Mouse (Mus musculus): ENCODE measurements around the gene Alad.
"Not testable (repeated sequence)": the region's sequence is repeated elsewhere in the genome, so short reads cannot be mapped to it uniquely, and the experiment has no call there.

The Alad gene

DNA sequence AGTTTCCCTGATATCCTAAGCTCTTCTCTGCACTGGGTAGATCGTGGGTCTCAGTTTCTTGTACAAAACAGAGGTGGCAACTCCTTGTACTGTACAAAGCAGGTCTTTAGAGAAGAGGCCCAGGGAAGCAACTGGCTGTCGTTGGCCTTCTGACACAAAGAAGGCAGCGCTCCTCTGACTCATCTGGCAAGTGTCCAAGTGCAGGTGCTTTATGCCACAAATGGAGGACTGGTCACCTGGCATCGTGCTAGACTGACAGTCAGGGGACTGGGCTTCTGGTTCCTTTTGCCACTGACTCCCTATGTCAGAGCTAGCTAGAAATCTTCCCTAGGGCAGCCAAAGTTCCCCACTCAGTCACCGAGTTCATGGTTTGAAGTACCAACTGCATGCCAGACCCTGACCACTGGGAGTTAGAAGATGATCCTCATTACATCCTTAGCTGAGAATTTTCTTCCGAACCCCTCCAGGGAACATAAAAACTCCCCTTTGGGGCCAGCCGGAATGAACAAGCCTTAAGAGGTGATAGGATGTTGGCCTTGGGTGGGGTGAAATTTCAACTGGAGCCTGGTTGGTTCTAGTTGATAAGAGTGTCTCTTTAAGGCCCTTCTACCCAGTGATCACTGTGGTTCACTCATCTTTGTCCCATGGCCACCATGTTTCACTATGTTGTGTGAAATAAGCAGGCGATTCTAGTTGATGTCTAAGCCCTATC, 34.1 kb downstream of the Alad start:
- DNase-seq, result peak; percentile 67 to 74

DNA sequence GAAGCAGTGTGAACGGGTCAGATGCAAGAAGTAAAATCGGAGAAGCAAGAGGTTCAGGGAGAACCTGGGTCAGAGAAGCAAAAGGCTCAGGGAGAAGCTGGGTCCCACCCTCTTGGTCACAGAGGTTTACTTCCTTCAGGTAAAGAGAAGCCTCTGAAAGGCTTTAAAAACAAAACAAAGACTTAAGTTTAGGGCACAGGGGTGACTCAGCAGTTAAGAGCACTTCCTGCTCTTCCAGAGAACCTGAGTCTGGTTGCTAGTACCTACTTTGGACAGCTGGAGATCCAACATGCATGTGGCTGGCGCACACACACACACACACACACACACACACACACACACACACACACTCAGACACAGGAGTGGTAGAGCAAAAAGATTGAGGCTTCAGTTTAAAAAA, 34.8 kb downstream of the Alad start:
- no peak for DNase-seq

DNA sequence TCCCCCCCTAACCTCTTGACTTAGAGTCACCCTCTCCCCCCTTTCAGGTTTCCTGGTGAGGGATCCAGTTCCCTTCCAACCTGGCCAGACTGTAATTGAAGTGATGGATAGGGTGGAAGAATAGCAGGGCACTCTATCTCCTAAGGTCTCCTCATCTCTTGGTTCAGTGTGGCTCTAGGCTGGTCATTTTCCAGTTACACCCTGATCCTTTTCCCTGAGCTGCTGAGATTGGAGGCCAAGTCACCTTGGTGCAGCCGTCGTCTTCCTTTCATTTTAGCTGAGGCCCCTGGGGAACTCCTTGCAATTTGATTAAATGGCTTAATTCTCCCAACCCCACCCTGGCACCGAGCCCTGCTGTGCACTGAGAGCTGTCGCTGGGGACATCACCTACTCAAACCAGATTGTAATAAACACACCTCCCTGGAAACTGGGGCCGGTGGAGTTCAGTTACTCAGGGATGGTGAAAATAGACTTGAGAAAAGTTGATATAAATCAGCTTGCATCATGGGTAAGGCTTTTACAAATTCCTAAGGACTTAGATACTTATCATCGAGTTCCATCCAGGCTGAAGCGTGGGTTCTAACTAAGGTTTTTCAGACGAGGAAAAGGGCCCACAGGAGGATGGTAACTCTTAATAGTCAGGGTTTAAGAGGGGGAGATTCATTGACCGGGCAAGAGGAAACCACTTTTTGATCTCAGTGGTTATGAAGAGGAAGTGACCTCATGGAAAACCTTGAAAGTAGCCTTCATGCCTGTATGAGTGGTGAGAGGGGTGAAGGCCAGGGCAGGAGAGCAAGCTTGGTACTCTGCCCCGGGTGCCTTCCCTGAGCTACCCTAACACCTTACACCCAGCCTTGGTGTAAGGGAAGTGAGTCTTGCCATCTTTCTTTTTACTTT, 38.8 kb downstream of the Alad start:
- no peak for DNase-seq

DNA sequence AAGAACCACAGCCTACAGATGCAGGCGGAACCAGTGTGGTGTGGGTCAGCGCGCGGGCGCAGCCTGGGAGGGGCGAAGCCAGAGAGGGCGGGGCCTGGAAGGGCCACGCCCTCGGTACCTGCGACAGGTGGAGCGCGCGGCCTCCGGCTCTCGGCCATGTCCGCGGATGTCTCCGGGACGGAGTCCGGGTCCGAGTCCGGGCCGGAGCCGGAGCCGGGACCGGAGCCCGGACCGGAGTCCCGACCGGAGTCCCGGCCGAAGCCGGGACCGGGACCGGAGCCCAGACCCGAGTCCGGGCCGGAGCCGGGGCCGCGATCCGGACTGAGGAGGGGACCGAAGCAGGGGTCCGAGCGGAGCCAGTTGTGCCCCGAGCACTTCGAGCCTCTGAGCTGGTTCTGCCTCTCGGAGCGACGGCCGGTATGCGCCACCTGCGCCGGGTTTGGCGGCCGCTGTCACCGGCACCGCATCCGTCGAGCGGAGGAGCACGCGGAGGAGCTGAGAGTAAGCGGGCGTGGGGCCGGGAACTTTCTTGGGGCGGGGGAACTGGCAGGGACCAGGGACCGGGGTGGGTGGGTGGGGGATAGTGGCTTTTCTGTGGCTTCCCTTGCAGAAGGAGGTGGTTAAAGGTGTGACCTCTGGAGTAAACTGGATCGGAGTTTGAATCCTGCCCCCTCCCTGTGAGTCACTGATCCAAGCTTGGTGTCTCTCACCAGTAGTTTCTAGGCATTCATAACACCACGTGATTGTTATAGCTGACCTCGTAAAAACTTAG, 39.6 kb downstream of the Alad start, which contains the start of gene Bspry:
TSS of gene Bspry (plus strand) at position 117 of the 772 bp plus-strand sequence.
- DNase-seq, result peak; percentile 62 to 76

DNA sequence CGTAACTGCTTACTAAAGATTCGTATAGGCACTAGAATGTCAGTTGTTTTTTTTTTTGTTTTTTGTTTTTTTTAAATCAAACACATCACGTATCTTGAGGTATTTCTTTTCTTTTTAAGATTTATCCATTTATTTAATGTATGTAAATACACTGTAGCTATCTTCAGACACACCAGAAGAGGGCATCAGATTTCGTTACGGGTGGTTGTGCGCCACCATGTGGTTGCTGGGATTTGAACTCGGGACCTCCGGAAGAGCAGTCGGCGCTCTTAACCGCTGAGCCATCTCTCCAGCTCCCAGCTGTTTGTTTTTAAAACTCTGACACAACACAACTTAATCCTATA, 40.2 kb downstream of the Alad start:
- DNase-seq, result not testable (repeated sequence)

DNA sequence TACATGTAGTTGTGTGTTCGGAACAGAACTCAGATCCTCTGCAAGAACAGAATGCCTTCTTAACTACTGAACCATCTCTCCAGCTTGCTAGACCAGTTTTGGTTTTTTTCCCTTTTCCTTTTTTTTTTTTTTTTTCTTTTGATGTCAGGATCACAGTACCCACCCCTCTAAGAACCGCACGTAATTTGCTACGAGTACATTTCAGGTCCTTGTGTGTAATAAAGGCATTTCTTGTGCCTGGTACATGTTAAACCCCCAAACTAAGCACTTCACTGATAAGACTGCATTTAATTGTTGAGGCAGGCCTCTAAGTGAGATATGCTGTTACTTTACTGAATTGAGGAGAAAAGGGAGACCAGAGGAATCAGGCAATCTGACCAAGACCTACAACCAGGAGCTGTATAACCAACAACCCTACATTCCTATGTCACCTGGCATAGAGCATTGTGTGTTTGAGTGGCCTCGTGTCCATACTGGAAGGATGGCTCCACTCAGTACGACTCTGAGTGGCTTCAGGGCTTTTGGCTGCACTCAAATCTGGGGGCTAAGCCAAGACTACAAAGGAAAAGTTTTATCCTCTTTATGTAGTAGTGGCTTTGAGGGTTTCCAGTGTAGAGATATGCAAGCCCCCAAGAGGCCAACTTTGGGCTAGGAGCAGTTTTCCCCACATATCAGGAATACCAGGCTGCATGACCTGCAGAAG, 42.0 kb downstream of the Alad start:
- DNase-seq, result no peak

DNA sequence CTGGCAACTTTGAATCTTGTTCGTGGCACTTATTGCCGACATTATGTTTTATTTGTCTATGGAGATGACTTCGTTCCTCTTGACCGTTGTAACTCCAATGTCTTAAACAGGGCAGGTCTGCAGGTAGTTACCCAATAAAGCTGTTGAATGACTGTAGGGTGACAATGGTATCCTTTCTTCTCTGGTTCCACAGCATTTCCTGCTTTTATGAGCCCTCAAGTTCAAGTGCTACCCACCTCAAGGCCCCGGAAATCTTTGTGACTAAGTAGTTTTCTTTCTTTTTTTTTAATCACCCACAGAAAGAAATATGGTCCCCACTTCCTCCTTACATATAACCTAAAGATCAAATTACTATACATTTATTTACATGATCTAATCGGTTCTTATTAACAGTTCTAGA, 43.9 kb downstream of the Alad start:
- DNase-seq, result no peak

DNA sequence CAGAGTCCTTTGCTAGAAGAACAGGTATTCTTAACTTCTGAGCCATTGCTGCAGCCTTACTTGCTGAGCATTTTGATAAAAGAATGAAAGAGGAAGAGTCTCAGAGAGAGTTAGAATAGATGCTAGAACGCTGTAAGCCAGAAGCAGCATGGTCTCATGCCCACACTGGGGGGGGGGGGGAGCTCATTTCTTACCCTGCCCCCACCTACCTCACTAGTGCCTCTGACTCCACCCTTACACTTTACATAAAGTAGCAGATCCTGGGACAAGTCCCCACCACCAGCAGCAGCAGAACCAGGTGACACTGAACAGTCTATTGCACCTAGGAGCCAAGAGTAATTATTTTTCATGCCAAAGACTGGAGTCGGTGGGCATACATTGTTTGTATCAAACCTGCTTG, 44.6 kb downstream of the Alad start:
- no peak for DNase-seq

DNA sequence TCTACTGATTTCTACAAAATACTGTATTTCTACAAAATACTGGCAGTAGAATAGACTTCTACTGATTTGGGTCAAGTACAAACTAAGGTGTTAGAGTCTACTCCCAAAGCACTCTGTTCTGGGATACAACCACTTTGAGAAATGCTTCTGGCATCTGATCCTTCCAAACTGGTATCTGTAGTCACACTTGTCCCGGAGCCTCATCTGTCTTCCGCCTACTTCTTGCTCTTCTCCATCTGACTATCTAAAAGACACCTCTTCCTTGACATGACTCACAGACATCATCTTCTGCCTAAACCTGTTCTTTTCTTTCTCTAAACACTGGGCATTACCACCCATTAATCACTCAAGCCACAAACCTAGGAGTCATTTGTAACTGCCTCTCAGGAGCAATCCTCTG, 47.6 kb downstream of the Alad start:
- no peak for DNase-seq

DNA sequence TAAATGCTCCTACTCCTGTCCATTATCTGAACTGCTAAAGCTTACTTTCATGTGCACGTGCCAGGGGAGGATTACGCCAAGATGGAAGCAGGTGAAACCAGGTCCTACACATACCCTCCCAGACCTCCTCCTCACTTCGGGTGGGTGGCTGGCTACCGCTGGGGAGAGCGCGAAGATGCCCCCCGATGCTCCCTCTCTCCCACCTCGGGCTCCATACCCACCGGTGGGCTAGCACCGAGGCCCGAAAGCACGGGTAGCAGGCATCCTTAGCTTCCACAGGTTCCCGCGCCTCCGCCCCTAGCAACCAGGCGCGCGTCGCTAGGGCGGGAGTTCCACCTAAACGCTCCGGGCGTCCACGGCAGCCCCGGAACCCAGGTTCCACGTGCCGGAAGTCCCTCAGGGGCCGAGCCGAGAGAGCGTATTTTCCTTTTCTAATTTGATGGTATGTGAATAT, 49.1 kb downstream of the Alad start, which contains the start of gene Wdr31:
TSS of gene Wdr31 (minus strand) at position 299 of the 454 bp plus-strand sequence.
- DNase-seq, result peak; percentile 68 to 70

DNA sequence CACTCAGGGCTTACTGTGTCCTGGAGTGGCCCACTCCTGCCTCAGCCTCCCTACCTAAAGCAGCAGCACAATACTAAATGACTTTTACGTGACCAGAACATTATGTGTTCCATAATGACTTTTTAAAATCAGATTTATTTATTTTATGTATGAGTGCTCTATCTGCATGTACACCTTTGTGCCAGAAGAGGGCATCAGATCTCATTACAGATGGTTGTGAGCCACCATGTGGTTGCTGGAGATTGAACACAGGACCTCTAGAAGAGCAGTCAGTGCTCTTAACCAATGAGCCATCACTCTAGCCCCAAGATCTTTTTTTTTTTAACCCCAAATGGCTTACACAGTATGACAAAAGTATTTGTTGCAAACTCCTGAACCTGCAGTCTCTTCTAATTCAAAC, 51.6 kb downstream of the Alad start:
- no peak for DNase-seq

DNA sequence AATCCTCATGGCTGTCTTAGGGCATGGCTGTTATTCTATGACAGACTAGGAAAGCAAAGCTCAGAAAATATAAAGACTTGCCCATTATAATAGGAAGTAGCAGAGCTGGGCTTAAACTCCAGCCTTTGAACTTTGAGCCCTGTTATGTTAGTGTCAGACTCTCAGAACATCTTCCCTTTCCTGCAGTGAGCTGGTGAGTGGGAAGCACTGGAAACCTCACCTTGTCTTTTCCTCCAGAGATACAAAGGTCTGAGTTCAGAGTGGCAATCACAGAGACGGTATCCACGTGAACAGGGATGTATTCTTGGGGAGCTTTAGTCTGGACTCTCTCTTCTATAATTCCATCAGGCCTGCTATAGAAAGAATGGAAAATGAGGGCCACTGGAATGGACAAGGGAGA, 56.6 kb downstream of the Alad start:
- no peak for DNase-seq

DNA sequence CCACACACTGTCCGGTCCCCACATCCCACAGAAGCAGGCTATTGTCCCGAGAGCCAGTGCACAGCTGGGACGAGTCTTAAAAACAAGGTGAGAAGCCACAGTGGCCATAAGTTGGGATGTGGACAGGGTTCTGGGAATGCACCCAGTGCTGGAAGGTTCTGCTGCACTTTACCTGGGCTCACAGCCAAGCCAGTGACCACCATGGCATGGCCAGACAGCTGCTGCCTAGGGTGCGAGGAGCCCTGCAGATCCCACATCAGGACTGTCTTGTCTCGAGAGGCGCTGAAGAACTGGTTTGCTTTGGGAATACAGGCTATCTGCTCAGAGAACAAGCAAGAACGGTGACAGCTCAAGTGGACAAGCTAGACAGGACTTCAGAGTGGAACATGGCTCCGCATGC, 59.4 kb downstream of the Alad start:
- no peak for DNase-seq

Data from lung, adult 18-20 months (tissue).